Mouse (Mus musculus) Patski (cell line): Measurements from ENCODE around the gene Zfp697. TPM values are rescaled to one million over a fixed set of nuclear protein-coding genes. Genes with fewer than 3 reads are reported as not detected.
"Not testable (repeated sequence)": the region's sequence is repeated elsewhere in the genome, so short reads cannot be mapped to it uniquely, and the experiment has no call there.

Experiments used
- ATAC-seq: fragments of 100-300 bp; one replicate; pipeline ENCODE4 v1.8.0; 2021
- CTCF ChIA-PET: fragments of 350-600 bp; sonication (Branson Sonifier 250); formaldehyde crosslinking; loops from one replicate; lab custom pipeline; 2022; ENCODE audit warnings: inconsistent platforms; lab: Charles Lee
- POLR2A ChIA-PET: fragments of 350-600 bp; sonication (Branson Sonifier 250); formaldehyde crosslinking; loops from one replicate; lab custom pipeline; 2022; ENCODE audit warnings: antibody characterized with exemption, inconsistent platforms; lab: Charles Lee
- DNase-seq: peaks from one replicate; pipeline ENCODE4 v3.0.0-alpha.2; 2011; ENCODE audit warnings: low read depth, low spot score
- H3K27me3 ChIP-seq: fragments of 371-371 bp; one replicate; pipeline ENCODE4 v1.5.1; 2021
- in situ Hi-C: fragments of 300-500 bp; cut with MboI; formaldehyde crosslinking; loops from 3 replicates; pipeline ENCODE4 v1.11.1; 2018; ENCODE audit warnings: low pct_unique_long_range_greater_than_20kb, mixed read lengths
- polyA plus RNA-seq: library from polyadenylated mRNA; unstranded; gene quantifications from one replicate; pipeline ENCODE4 v1.2.3, GENCODE M21; 2021

Gene Zfp697
- polyA plus RNA-seq, 1 experiment from 2014 or later = 21.4 TPM

DNA sequence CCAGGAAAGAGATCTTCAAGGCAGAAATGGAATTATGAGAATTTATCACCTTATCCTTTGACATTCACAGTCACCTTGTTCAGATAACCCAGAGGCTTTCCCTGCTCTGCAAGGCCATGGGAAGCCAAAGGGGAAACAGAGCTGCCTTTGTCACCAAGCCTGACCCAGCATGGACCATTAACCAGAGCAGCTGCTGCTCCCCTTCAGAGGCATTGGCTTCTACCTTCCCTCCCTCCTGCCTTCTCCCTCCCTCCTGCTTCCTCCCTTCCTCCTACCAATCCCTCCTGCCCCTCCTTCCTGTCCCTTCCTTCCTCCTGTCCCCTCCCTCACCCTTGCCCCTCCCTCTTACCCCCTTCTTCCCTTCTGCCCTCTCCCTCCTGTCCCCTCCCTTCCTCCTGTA lies 111.9 kb downstream of the Zfp697 start:
- H3K27me3 ChIP-seq, POLR2A ChIA-PET, ATAC-seq, in situ Hi-C loops, CTCF ChIA-PET, DNase-seq: not testable (repeated sequence)

DNA sequence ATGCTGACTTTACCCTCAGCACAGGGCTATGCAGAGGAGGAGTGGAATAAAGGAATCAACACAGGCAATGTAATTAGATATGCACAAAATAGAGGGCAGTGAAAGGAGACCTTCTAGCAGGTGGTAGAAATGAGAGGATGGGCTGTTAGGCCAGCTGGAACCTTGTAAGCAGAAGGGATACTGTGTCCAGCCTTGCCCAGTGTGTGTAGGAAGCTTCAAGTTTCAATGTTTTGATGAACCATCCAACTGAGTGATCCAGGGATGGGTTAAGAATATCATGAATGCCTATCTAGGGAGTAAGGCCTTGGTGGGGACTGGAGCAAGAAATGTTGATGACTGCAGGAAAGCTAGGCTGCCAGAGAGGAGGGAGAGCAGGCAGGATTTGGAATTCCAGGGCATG lies 112.8 kb downstream of the Zfp697 start:
- H3K27me3 ChIP-seq, POLR2A ChIA-PET, ATAC-seq, DNase-seq, in situ Hi-C loops, CTCF ChIA-PET: not testable (repeated sequence)

DNA sequence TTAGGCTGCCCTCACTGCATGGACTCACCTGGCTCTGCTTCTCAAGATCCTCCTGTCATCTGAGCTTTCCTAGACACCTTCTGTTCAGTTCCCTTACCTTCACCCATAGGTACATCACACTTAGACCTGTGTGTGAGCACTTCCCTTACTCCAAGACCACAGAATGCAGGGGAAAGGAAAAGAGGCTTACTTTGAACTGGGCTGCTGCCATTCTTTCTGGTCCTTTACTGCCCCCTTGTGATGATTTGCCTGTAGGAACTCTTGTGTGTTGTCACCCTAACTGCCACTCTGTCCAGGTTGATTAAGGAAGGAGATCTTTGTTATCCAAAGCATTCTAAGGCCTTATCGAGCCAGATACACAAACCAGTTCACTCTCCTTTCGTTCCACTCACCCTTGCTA lies 114.5 kb downstream of the Zfp697 start:
- in situ Hi-C loops, H3K27me3 ChIP-seq, CTCF ChIA-PET, POLR2A ChIA-PET, DNase-seq: not testable (repeated sequence)
- peak; percentile 69 for ATAC-seq

DNA sequence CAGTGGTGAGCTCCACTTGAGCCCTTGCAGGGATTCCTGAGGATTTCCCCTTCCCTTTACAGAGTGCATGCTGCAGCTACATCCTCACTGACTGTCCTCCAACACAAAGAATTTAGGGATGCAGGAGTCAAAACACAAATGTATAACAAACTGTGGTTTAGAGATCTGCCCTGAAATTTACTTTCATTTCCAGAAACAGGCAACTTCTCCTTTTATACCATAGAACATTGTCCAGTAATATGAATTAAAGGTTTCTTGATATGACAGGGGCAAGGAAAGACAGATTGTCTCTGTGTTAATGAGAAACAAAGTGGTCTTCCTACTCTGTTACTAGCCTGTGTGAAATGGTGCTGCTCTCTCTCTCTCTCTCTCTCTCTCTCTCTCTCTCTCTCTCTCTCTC lies 115.1 kb downstream of the Zfp697 start:
- in situ Hi-C loops, DNase-seq: not testable (repeated sequence)

DNA sequence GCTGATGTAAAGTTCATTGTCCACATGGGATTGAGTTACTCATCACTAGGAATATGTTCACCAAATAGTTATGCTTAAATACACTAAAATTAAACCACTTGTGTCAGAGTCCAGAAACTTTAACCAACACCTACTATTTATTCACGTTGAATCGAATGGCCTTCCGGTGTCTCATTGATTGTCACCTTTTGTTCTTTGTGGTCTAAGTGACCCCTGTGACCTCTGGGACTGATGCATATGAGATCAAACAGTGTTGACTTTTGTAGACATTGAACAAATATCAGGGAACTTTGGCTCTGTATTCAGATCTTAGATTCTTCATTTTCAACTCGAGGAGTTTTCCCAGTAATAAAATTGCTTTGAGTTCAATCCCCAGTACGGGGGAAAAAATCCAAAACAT lies 125.0 kb downstream of the Zfp697 start:
- DNase-seq, H3K27me3 ChIP-seq, in situ Hi-C loops, CTCF ChIA-PET, POLR2A ChIA-PET, ATAC-seq: not testable (repeated sequence)

More for the DNA sequence above, 115.1 kb downstream of the Zfp697 start:
- ATAC-seq, POLR2A ChIA-PET, CTCF ChIA-PET, H3K27me3 ChIP-seq: not testable (repeated sequence)

DNA sequence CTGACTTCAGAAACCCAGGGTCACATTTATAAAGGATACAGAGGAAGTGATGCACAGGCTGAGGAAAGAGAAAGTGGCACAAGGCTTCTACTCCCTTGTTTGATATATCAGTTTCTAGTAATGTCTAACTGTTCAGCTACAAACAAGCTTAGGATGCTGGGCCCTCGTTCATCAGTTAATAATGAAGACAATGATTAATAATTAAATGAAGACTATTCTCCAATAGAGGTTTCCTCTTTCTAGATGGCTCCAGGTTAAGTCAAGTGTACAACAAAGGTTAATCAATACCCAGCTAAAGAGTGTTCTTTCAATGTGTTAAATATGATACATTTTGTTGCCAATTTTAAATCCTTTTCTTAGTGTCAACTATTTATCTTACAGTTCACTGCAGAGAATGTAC lies 128.2 kb downstream of the Zfp697 start, which contains the start of gene Hsd3b4:
Hsd3b4 (minus strand) TSS at position 101 of the 400 bp plus-strand sequence.
- ATAC-seq, DNase-seq, CTCF ChIA-PET, in situ Hi-C loops, POLR2A ChIA-PET, H3K27me3 ChIP-seq: not testable (repeated sequence)

DNA sequence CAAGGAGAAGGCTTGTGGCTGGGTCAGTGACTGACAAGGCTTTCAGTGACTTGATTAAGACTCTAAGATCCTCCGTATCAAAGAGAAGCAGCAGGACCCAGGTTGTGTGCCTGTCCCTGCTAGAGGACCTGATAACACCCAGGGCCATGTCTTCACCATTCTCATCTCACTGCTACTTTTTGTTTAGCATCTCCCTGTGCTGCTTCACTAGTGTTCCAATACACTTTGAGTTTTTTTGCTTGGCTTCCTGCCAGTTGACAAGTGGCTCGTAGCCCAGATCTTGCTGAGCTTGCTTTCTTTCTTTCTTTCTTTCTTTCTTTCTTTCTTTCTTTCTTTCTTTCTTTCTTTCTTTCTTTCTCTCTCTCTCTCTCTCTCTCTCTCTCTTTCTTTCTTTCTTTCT lies 140.5 kb downstream of the Zfp697 start:
- CTCF ChIA-PET, DNase-seq, H3K27me3 ChIP-seq, POLR2A ChIA-PET, in situ Hi-C loops, ATAC-seq: not testable (repeated sequence)

DNA sequence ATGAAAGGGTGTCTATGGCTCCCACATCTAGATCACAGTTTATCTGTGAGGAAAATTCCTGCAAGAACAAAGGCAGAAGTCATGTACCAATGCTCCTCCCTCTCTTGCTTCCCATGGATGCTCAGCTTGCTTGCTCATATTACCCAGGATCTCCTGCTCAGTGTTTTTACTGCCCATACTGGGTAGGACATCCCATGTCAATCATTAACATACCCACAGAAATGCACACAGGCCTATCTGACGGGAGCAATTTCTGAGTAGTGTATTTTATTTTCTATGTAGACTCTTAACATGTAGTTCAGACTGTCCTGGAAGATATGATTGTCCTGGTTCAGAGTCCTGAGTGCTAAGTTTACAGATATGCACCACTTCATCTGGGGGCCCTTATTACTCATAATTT lies 142.3 kb downstream of the Zfp697 start:
- in situ Hi-C loops, POLR2A ChIA-PET, DNase-seq, H3K27me3 ChIP-seq, CTCF ChIA-PET, ATAC-seq: not testable (repeated sequence)

DNA sequence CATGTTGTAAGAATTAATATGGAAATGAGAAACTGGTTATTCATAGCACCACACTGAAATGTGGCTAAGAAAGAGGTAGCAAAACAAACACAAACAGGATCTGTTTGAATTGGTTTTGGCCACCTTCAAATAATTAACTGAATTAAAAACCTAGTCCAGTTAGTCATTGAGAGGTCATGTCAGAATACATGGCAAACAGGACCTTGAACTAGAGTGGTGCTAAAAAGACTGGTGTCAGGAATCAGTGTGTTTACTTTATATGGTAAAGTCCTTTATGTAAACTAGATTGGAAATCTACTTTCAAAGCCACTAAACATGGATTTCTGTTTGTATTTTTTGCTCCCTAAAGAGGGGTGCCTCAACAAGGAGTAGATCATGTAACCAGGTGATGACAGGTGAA lies 142.7 kb downstream of the Zfp697 start:
- H3K27me3 ChIP-seq, in situ Hi-C loops, POLR2A ChIA-PET, CTCF ChIA-PET, DNase-seq, ATAC-seq: not testable (repeated sequence)

DNA sequence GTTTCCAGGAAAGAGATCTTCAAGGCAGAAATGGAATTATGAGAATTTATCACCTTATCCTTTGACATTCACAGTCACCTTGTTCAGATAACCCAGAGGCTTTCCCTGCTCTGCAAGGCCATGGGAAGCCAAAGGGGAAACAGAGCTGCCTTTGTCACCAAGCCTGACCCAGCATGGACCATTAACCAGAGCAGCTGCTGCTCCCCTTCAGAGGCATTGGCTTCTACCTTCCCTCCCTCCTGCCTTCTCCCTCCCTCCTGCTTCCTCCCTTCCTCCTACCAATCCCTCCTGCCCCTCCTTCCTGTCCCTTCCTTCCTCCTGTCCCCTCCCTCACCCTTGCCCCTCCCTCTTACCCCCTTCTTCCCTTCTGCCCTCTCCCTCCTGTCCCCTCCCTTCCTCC lies 165.4 kb downstream of the Zfp697 start:
- DNase-seq, POLR2A ChIA-PET, ATAC-seq, CTCF ChIA-PET, H3K27me3 ChIP-seq, in situ Hi-C loops: not testable (repeated sequence)

DNA sequence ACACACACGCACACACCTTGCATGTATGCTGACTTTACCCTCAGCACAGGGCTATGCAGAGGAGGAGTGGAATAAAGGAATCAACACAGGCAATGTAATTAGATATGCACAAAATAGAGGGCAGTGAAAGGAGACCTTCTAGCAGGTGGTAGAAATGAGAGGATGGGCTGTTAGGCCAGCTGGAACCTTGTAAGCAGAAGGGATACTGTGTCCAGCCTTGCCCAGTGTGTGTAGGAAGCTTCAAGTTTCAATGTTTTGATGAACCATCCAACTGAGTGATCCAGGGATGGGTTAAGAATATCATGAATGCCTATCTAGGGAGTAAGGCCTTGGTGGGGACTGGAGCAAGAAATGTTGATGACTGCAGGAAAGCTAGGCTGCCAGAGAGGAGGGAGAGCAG lies 166.2 kb downstream of the Zfp697 start:
- CTCF ChIA-PET, POLR2A ChIA-PET, DNase-seq, H3K27me3 ChIP-seq, in situ Hi-C loops: not testable (repeated sequence)
- peak; percentile 28 for ATAC-seq

DNA sequence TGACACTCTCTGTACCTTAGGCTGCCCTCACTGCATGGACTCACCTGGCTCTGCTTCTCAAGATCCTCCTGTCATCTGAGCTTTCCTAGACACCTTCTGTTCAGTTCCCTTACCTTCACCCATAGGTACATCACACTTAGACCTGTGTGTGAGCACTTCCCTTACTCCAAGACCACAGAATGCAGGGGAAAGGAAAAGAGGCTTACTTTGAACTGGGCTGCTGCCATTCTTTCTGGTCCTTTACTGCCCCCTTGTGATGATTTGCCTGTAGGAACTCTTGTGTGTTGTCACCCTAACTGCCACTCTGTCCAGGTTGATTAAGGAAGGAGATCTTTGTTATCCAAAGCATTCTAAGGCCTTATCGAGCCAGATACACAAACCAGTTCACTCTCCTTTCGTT lies 168.0 kb downstream of the Zfp697 start:
- H3K27me3 ChIP-seq, CTCF ChIA-PET, POLR2A ChIA-PET, DNase-seq, in situ Hi-C loops: not testable (repeated sequence)
- peak; percentile 68 for ATAC-seq

DNA sequence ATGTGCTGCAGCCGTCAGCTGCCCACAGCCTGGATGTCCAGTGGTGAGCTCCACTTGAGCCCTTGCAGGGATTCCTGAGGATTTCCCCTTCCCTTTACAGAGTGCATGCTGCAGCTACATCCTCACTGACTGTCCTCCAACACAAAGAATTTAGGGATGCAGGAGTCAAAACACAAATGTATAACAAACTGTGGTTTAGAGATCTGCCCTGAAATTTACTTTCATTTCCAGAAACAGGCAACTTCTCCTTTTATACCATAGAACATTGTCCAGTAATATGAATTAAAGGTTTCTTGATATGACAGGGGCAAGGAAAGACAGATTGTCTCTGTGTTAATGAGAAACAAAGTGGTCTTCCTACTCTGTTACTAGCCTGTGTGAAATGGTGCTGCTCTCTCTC lies 168.6 kb downstream of the Zfp697 start:
- ATAC-seq = peak; percentile 11
- DNase-seq, H3K27me3 ChIP-seq, POLR2A ChIA-PET, in situ Hi-C loops, CTCF ChIA-PET: not testable (repeated sequence)

DNA sequence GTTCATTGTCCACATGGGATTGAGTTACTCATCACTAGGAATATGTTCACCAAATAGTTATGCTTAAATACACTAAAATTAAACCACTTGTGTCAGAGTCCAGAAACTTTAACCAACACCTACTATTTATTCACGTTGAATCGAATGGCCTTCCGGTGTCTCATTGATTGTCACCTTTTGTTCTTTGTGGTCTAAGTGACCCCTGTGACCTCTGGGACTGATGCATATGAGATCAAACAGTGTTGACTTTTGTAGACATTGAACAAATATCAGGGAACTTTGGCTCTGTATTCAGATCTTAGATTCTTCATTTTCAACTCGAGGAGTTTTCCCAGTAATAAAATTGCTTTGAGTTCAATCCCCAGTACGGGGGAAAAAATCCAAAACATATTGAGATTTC lies 178.4 kb downstream of the Zfp697 start:
- H3K27me3 ChIP-seq, ATAC-seq, POLR2A ChIA-PET: not testable (repeated sequence)

DNA sequence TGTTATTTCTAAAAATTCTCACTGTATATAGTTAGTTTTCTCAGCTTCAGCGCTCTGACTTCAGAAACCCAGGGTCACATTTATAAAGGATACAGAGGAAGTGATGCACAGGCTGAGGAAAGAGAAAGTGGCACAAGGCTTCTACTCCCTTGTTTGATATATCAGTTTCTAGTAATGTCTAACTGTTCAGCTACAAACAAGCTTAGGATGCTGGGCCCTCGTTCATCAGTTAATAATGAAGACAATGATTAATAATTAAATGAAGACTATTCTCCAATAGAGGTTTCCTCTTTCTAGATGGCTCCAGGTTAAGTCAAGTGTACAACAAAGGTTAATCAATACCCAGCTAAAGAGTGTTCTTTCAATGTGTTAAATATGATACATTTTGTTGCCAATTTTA lies 181.6 kb downstream of the Zfp697 start:
- in situ Hi-C loops, H3K27me3 ChIP-seq, CTCF ChIA-PET, DNase-seq, ATAC-seq, POLR2A ChIA-PET: not testable (repeated sequence)

More for the DNA sequence above, 178.4 kb downstream of the Zfp697 start:
- DNase-seq, CTCF ChIA-PET, in situ Hi-C loops: not testable (repeated sequence)

DNA sequence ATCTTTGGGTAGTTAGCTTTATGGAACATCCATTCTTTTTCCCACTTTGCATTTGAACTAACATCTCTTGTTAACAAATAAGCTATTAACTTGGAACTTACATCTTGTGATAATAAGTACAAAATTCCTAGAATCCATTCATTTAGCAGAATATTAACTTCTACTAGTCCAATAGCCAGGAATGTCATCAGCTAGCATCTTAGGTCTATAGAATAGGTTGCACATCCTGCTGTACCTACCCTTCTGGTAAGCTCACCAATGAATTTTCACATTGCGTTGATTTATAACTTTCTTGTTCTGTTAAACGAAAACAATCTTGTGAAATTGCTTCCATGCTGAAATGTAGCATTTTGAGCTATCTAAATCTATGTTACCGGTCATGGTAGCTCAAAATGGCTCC lies 182.6 kb downstream of the Zfp697 start:
- DNase-seq, POLR2A ChIA-PET, H3K27me3 ChIP-seq, in situ Hi-C loops, CTCF ChIA-PET, ATAC-seq: not testable (repeated sequence)
